12 mouse cellular contexts compared by ENCODE assay signal in genomic region chr1:89421401-89421800, GRCm38 (mm10). TPM values are rescaled to one million over a fixed set of nuclear protein-coding genes. Genes with fewer than 3 reads are reported as not detected.
DNase-seq lines count a peak whose midpoint lies in the region; ATAC-seq lines count a peak whose summit lies in the region.
"Had no signal": no experiment of that assay in that cellular context is flagged by ENCODE, and none has a peak within 500 bp of the region (broad histone marks: within the 10 kb centered on the region; RNA-seq: fewer than 3 reads in every experiment).

No protein-coding gene starts in this region.

- ATAC-seq in hindbrain, embryonic 16.5 days = peak; percentile 30; the same call in 1 of the 2 replicates
- ATAC-seq in hindbrain, embryonic 13.5 days (ENCODE audit: low FRiP score) = no peak
- ATAC-seq in erythroid progenitor cell, adult 5-6 weeks (replicated peaks; ENCODE audit: low FRiP score, poor library complexity, severe bottlenecking) = no peak
- ATAC-seq in hindbrain, embryonic 12.5 days (ENCODE audit: low FRiP score) = no peak

- no peaks in the 10 kb centered on the region for H3K27me3 ChIP-seq in hindbrain, embryonic 16.5 days (replicated peaks; ENCODE audit: control insufficient read depth, insufficient read depth, low read length)
- no peaks in the 10 kb centered on the region for H3K27me3 ChIP-seq in hindbrain, embryonic 13.5 days
- H3K27me3 ChIP-seq in hindbrain, embryonic 12.5 days = no peaks in the 10 kb centered on the region
- H3K27me3 ChIP-seq: limb, embryonic 13.5 days; midbrain, embryonic 12.5 days had no signal

- H3K4me1 ChIP-seq in hindbrain, embryonic 16.5 days (ENCODE audit: control insufficient read depth, insufficient read depth, low read depth, low read length) = no peaks in the 10 kb centered on the region
- no peaks in the 10 kb centered on the region for H3K4me1 ChIP-seq in hindbrain, embryonic 13.5 days (replicated peaks)
- no peaks in the 10 kb centered on the region for H3K4me1 ChIP-seq in hindbrain, embryonic 12.5 days
- H3K4me1 ChIP-seq: forebrain, embryonic 12.5 days; limb, embryonic 13.5 days; midbrain, embryonic 12.5 days had no signal

- WGBS in hindbrain, embryonic 16.5 days = 58% methylated on average over 4 of the region's 4 CpGs
- WGBS in hindbrain, embryonic 13.5 days = 83% methylated on average over 4 of the region's 4 CpGs
- WGBS in hindbrain, embryonic 12.5 days = 81% methylated on average over 4 of the region's 4 CpGs

- H3K4me2 ChIP-seq in hindbrain, embryonic 16.5 days (ENCODE audit: low read length) = no peak overlapping the region
- H3K4me2 ChIP-seq in hindbrain, embryonic 13.5 days = no peak overlapping the region
- H3K4me2 ChIP-seq in hindbrain, embryonic 12.5 days (replicated peaks) = no peak overlapping the region
- H3K4me2 ChIP-seq: forebrain, embryonic 12.5 days; limb, embryonic 13.5 days; midbrain, embryonic 12.5 days had no signal

- H3K36me3 ChIP-seq in hindbrain, embryonic 16.5 days (ENCODE audit: control insufficient read depth, insufficient read depth, low read length) = no peaks in the 10 kb centered on the region
- H3K36me3 ChIP-seq in hindbrain, embryonic 13.5 days = no peaks in the 10 kb centered on the region
- H3K36me3 ChIP-seq in hindbrain, embryonic 12.5 days = no peaks in the 10 kb centered on the region
- H3K36me3 ChIP-seq: forebrain, embryonic 12.5 days; limb, embryonic 13.5 days; midbrain, embryonic 12.5 days had no signal

- H3K4me3 ChIP-seq in hindbrain, embryonic 16.5 days (ENCODE audit: low read length) = no peak overlapping the region
- H3K4me3 ChIP-seq in hindbrain, embryonic 13.5 days = no peak overlapping the region
- H3K4me3 ChIP-seq in hindbrain, embryonic 12.5 days = no peak overlapping the region
- H3K4me3 ChIP-seq: forebrain, embryonic 12.5 days; limb, embryonic 13.5 days; midbrain, embryonic 12.5 days had no signal

- peak; percentile 42 for DNase-seq in NIH3T3 (ENCODE audit: low read depth)
- DNase-seq in cerebellum, adult 11-12 months = peak; percentile 57
- peak; percentile 38 for DNase-seq in kidney, postnatal 10 days
- DNase-seq in B cell, adult 2 months = no peak
- DNase-seq: thymus, adult 18-20 months had no signal

- H3K27ac ChIP-seq in hindbrain, embryonic 16.5 days (ENCODE audit: low read depth, low read length) = no peak overlapping the region
- no peak overlapping the region for H3K27ac ChIP-seq in hindbrain, embryonic 13.5 days
- no peak overlapping the region for H3K27ac ChIP-seq in hindbrain, embryonic 12.5 days
- H3K27ac ChIP-seq: forebrain, embryonic 12.5 days; limb, embryonic 13.5 days; midbrain, embryonic 12.5 days had no signal

- no peaks in the 10 kb centered on the region for H3K9me3 ChIP-seq in hindbrain, embryonic 16.5 days (ENCODE audit: control insufficient read depth, low read length)
- no peaks in the 10 kb centered on the region for H3K9me3 ChIP-seq in hindbrain, embryonic 13.5 days
- H3K9me3 ChIP-seq in hindbrain, embryonic 12.5 days (replicated peaks) = no peaks in the 10 kb centered on the region
- H3K9me3 ChIP-seq: forebrain, embryonic 12.5 days; limb, embryonic 13.5 days; midbrain, embryonic 12.5 days had no signal

- no peak overlapping the region for H3K9ac ChIP-seq in hindbrain, embryonic 16.5 days (ENCODE audit: low read depth, low read length)
- H3K9ac ChIP-seq in hindbrain, embryonic 13.5 days = no peak overlapping the region
- no peak overlapping the region for H3K9ac ChIP-seq in hindbrain, embryonic 12.5 days
- H3K9ac ChIP-seq: forebrain, embryonic 12.5 days; limb, embryonic 13.5 days; midbrain, embryonic 12.5 days had no signal

RNA-seq across cellular contexts. Expression of gene Agap1, which starts 33.2 kb away (rescaled TPM):
- 31.9 and 33.7 TPM in 2 replicates for polyA plus RNA-seq in hindbrain, embryonic 16.5 days (2015; fragmentation: Nextera tagmentation; extraction: Ambion mirVana)
- 48.4 and 51.3 TPM in 2 replicates for polyA plus RNA-seq in hindbrain, embryonic 13.5 days (2015; fragmentation: Nextera tagmentation; extraction: Ambion mirVana)
- total RNA-seq in erythroid progenitor cell, adult 5-6 weeks (2015; ENCODE audit: low replicate concordance) = 8.4 and 11.2 TPM in 2 replicates
- total RNA-seq in erythroid progenitor cell, adult 5-6 weeks (2017; ENCODE audit: low replicate concordance) = 8.3 and 10.1 TPM in 2 replicates
- 74.8 and 81.3 TPM in 2 replicates for polyA plus RNA-seq in hindbrain, embryonic 12.5 days (2016; fragmentation: Nextera tagmentation; extraction: Ambion mirVana)

Comparison
In these comparisons a context has a peak if more than half of its experiments do, and no peak if none do; other contexts are left out.
1. DNase-seq: peak in NIH3T3 (single experiment), cerebellum, adult 11-12 months (single experiment) and kidney, postnatal 10 days (single experiment); none in B cell, adult 2 months (0 of 2).